ENCODE assay signal across 8 mouse cellular contexts in genomic region chr7:34675120-34675790, GRCm38 (mm10). TPM values are rescaled to one million over a fixed set of nuclear protein-coding genes. Genes with fewer than 3 reads are reported as not detected.
DNase-seq lines count a peak whose midpoint lies in the region; ATAC-seq and TF ChIP-seq lines count a peak whose summit lies in the region.

No protein-coding gene starts in this region.

- no peak for TF ChIP-seq CTCF in lung, embryonic 14.5 days (IDR thresholded peaks at IDR 0.05; ENCODE audit: low read depth)

- no peak for DNase-seq in lung, embryonic 14.5 days
- DNase-seq in lung, postnatal 4 days, result no peak
- DNase-seq in ovary, adult 18-20 months (ENCODE audit: low spot score), result no peak
- no peak for DNase-seq in right cerebral cortex, postnatal 10 days (ENCODE audit: low spot score in 2 of 2)
- DNase-seq in layer of hippocampus, adult 18-20 months (ENCODE audit: low spot score in 2 of 2), result no peak

- H3K36me3 ChIP-seq in lung, embryonic 14.5 days (ENCODE audit: insufficient read depth), result no peaks in the 10 kb centered on the region
- no peaks in the 10 kb centered on the region for H3K36me3 ChIP-seq in forebrain, embryonic 12.5 days (replicated peaks)
- H3K36me3 ChIP-seq in intestine, embryonic 16.5 days (ENCODE audit: control insufficient read depth, insufficient read depth, low read length), result no peaks in the 10 kb centered on the region
- no peaks in the 10 kb centered on the region for H3K36me3 ChIP-seq in neural tube, embryonic 14.5 days (ENCODE audit: control insufficient read depth, insufficient read depth, low read length)

- H3K27me3 ChIP-seq in lung, embryonic 14.5 days (ENCODE audit: insufficient read depth, low read length), result peaks cover 31% of the 10 kb centered on the region
- H3K27me3 ChIP-seq in forebrain, embryonic 12.5 days, result peaks cover 40% of the 10 kb centered on the region
- peaks cover 15% of the 10 kb centered on the region for H3K27me3 ChIP-seq in intestine, embryonic 16.5 days (replicated peaks; ENCODE audit: control insufficient read depth, insufficient read depth, low read length)
- peaks cover 17% of the 10 kb centered on the region for H3K27me3 ChIP-seq in neural tube, embryonic 14.5 days (ENCODE audit: control insufficient read depth, insufficient read depth, low read length)

- H3K9me3 ChIP-seq in lung, embryonic 14.5 days (ENCODE audit: low read depth, low read length), result no peaks in the 10 kb centered on the region
- no peaks in the 10 kb centered on the region for H3K9me3 ChIP-seq in forebrain, embryonic 12.5 days
- H3K9me3 ChIP-seq in intestine, embryonic 16.5 days (ENCODE audit: control insufficient read depth, low read length), result no peaks in the 10 kb centered on the region
- no peaks in the 10 kb centered on the region for H3K9me3 ChIP-seq in neural tube, embryonic 14.5 days (ENCODE audit: control insufficient read depth, low read length)

- H3K9ac ChIP-seq in lung, embryonic 14.5 days, result no peak overlapping the region
- H3K9ac ChIP-seq in forebrain, embryonic 12.5 days, result no peak overlapping the region
- no peak overlapping the region for H3K9ac ChIP-seq in intestine, embryonic 16.5 days (ENCODE audit: low read depth, low read length)
- no peak overlapping the region for H3K9ac ChIP-seq in neural tube, embryonic 14.5 days (replicated peaks; ENCODE audit: low read depth, low read length)

- peak overlapping the region; percentile 29; the same call in 1 of the 2 replicates for H3K4me2 ChIP-seq in lung, embryonic 14.5 days
- H3K4me2 ChIP-seq in forebrain, embryonic 12.5 days, result peak overlapping the region; percentile 52
- H3K4me2 ChIP-seq in intestine, embryonic 16.5 days (ENCODE audit: low read depth, low read length), result 0 out of 2 replicates have a peak overlapping the region, but pooled peaks have one; percentile 45
- H3K4me2 ChIP-seq in neural tube, embryonic 14.5 days (ENCODE audit: low read depth, low read length), result peak overlapping the region; percentile 42

- H3K4me1 ChIP-seq in lung, embryonic 14.5 days (ENCODE audit: insufficient read depth), result no peaks in the 10 kb centered on the region
- peaks cover 8% of the 10 kb centered on the region for H3K4me1 ChIP-seq in forebrain, embryonic 12.5 days
- H3K4me1 ChIP-seq in intestine, embryonic 16.5 days (ENCODE audit: control insufficient read depth, insufficient read depth, low read length), result peaks cover 12% of the 10 kb centered on the region
- H3K4me1 ChIP-seq in neural tube, embryonic 14.5 days (ENCODE audit: control insufficient read depth, insufficient read depth, low read length), result no peaks in the 10 kb centered on the region

- WGBS in lung, embryonic 14.5 days, result 14% methylated on average over 42 of the region's 42 CpGs
- WGBS in forebrain, embryonic 12.5 days, result 11% methylated on average over 42 of the region's 42 CpGs
- WGBS in intestine, embryonic 16.5 days, result 14% methylated on average over 42 of the region's 42 CpGs
- 13% methylated on average over 42 of the region's 42 CpGs for WGBS in neural tube, embryonic 14.5 days

- H3K27ac ChIP-seq in lung, embryonic 14.5 days (ENCODE audit: low read depth), result no peak overlapping the region
- H3K27ac ChIP-seq in forebrain, embryonic 12.5 days, result no peak overlapping the region
- no peak overlapping the region for H3K27ac ChIP-seq in intestine, embryonic 16.5 days (ENCODE audit: low read length)
- H3K27ac ChIP-seq in neural tube, embryonic 14.5 days (ENCODE audit: low read depth, low read length), result no peak overlapping the region

- no peak for ATAC-seq in lung, embryonic 14.5 days (ENCODE audit: insufficient read depth)
- no peak for ATAC-seq in forebrain, embryonic 12.5 days (ENCODE audit: low FRiP score)
- no peak; the same call in 1 of the 2 replicates for ATAC-seq in intestine, embryonic 16.5 days
- no peak for ATAC-seq in neural tube, embryonic 14.5 days (ENCODE audit: low read depth)

- peak overlapping the region; percentile 6; the same call in 1 of the 2 replicates for H3K4me3 ChIP-seq in lung, embryonic 14.5 days (ENCODE audit: low read depth, low read length)
- H3K4me3 ChIP-seq in forebrain, embryonic 12.5 days (replicated peaks), result peak overlapping the region; percentile 29
- peak overlapping the region; percentile 27 for H3K4me3 ChIP-seq in intestine, embryonic 16.5 days (ENCODE audit: low read length)
- H3K4me3 ChIP-seq in neural tube, embryonic 14.5 days (ENCODE audit: low read depth, low read length), result peak overlapping the region; percentile 26; the same call in 1 of the 2 replicates

RNA-seq across cellular contexts. Expression of gene Kctd15, which starts 18.7 kb away (rescaled TPM):
- 11.0 and 11.4 TPM in 2 replicates for polyA plus RNA-seq in lung, embryonic 14.5 days (2014; fragmentation: Nextera tagmentation; extraction: Ambion mirVana)
- 37.9 and 38.1 TPM in 2 replicates for polyA plus RNA-seq in forebrain, embryonic 12.5 days (2016; fragmentation: Nextera tagmentation; extraction: Ambion mirVana)
- polyA plus RNA-seq in intestine, embryonic 16.5 days (2015; fragmentation: Nextera tagmentation; extraction: Ambion mirVana), result 13.7 and 14.0 TPM in 2 replicates
- polyA plus RNA-seq in neural tube, embryonic 14.5 days (2014; fragmentation: Nextera tagmentation; extraction: Ambion mirVana), result 11.8 and 22.9 TPM in 2 replicates
- total RNA-seq in layer of hippocampus, adult 18-20 months (2021), result 10 to 100 TPM; 12.3 to 15.1 TPM
